Mouse (Mus musculus) cerebellum, adult 2 months (tissue): Measurements from ENCODE around the gene Ddx60.

ENCODE experiments used
- CTCF ChIP-seq: fragments of 200-500 bp; IDR thresholded peaks from 2 replicates; pipeline ENCODE4 v1.5.1; 2011; ENCODE audit warnings: low read depth, mild to moderate bottlenecking, control low read depth, low read length, moderate library complexity, borderline replicate concordance; ENCODE audit not compliant: insufficient read depth
- POLR2A ChIP-seq: fragments of 200-500 bp; IDR thresholded peaks from 2 replicates; pipeline ENCODE4 v1.6.1; 2011; ENCODE audit warnings: low read length, control low read depth, borderline replicate concordance; ENCODE audit not compliant: insufficient read depth

- TF ChIP-seq POLR2A (no peak), CTCF (no peak)
These were observed 15.1 kb upstream of the Ddx60 start for GRCm38 (mm10) chr8:61912817-61913216.
